Mouse (Mus musculus): ENCODE measurements at regions not wholly inside any gene's neighbourhood (a gene's known extent, or its start where the extent isn't known, plus 50 kb on each side); places are given as distances from the start of the nearest gene placed in this dataset.

DNA sequence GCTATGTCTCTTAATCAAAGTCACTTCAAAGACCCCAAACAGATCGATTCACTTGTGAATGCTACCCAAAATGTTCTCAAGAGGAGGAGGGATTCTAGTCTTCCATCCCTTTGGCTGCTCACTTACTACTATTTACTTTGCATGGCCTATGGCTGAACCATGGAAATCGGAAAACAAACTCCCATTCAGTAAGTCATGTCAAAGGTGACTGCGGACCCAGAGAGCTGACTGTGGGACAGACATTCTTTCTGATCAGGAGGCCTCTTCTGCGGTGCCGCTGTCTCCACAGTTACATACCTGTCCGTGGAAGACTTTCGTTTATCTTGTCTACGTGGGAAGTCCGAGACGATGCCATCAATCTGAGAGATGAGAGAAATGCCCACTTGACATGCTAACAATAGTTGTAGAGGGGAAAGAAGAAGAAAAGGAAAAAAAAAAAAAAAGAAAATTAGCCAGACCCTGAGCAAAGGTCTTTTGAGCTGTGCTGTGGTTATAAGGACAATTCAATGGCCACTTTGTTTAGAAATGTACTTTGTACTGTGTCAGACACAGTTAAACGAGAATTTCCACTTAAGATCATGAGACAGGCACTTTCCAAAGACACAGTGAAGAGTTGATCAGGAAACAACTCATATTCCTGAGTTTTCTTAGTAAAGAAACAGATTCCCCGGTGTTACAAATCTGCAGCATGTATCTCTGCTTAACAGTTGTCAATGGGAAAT, 92.7 kb downstream of the Olig3 start:
- no peaks in the 10 kb centered on the region for H3K36me3 ChIP-seq (replicated peaks; ENCODE audit: control insufficient read depth, insufficient read depth)
- no peak overlapping the region for H3K4me2 ChIP-seq (replicated peaks)
- peaks cover 86% of the 10 kb centered on the region for H3K27me3 ChIP-seq (ENCODE audit: control insufficient read depth, insufficient read depth, low read length)
- H3K27ac ChIP-seq, result no peak overlapping the region
- 19% methylated on average over 12 of the region's 12 CpGs for WGBS
- H3K4me3 ChIP-seq (replicated peaks; ENCODE audit: low read length), result no peak overlapping the region
- no peaks in the 10 kb centered on the region for H3K9me3 ChIP-seq (ENCODE audit: control insufficient read depth, low read length)
- no peak for ATAC-seq (ENCODE audit: low FRiP score)
- H3K9ac ChIP-seq, result no peak overlapping the region
- H3K4me1 ChIP-seq (replicated peaks; ENCODE audit: control insufficient read depth, insufficient read depth, low read length), result no peaks in the 10 kb centered on the region
- DNase-seq (ENCODE audit: low spot score), result no peak

- Histone ChIP-seq H3K36me3 (replicated peaks; ENCODE audit: control insufficient read depth, insufficient read depth) (no peaks in the 10 kb centered on the region), H3K27ac (no peak overlapping the region), H3K4me2 (replicated peaks) (peak overlapping the region; percentile 44), H3K4me3 (replicated peaks; ENCODE audit: low read length) (0 out of 2 replicates have a peak overlapping the region, but pooled peaks have one; percentile 13), H3K9me3 (ENCODE audit: control insufficient read depth, low read length) (no peaks in the 10 kb centered on the region), H3K4me1 (replicated peaks; ENCODE audit: control insufficient read depth, insufficient read depth, low read length) (no peaks in the 10 kb centered on the region), H3K27me3 (ENCODE audit: control insufficient read depth, insufficient read depth, low read length) (peaks cover 74% of the 10 kb centered on the region), H3K9ac (peak overlapping the region; percentile 50; the same call in 1 of the 2 replicates)
- DNase-seq (ENCODE audit: low spot score), result no peak
- WGBS, result 13% methylated on average over 11 of the region's 11 CpGs
- ATAC-seq (ENCODE audit: low FRiP score), result no peak
Observed at GRCm38 (mm10) chr10:19459053-19459452, 102.7 kb downstream of the Olig3 start.

GRCm38 (mm10) chr10:19459709-19460108, 103.4 kb downstream of the Olig3 start:
- no peak overlapping the region for H3K4me3 ChIP-seq (replicated peaks; ENCODE audit: low read length)
- no peaks in the 10 kb centered on the region for H3K9me3 ChIP-seq (ENCODE audit: control insufficient read depth, low read length)
- no peaks in the 10 kb centered on the region for H3K36me3 ChIP-seq (replicated peaks; ENCODE audit: control insufficient read depth, insufficient read depth)
- H3K4me2 ChIP-seq (replicated peaks), result no peak overlapping the region
- no peak overlapping the region for H3K27ac ChIP-seq
- peaks cover 72% of the 10 kb centered on the region for H3K27me3 ChIP-seq (ENCODE audit: control insufficient read depth, insufficient read depth, low read length)
- ATAC-seq (ENCODE audit: low FRiP score) (no peak), DNase-seq (ENCODE audit: low spot score) (no peak)
- H3K9ac ChIP-seq, result no peak overlapping the region
- WGBS, result 44% methylated on average over 5 of the region's 5 CpGs
- no peaks in the 10 kb centered on the region for H3K4me1 ChIP-seq (replicated peaks; ENCODE audit: control insufficient read depth, insufficient read depth, low read length)

GRCm38 (mm10) chr10:19460164-19460563, 103.8 kb downstream of the Olig3 start:
- H3K27me3 ChIP-seq (ENCODE audit: control insufficient read depth, insufficient read depth, low read length), result peaks cover 68% of the 10 kb centered on the region
- H3K27ac ChIP-seq, result no peak overlapping the region
- no peak overlapping the region for H3K4me3 ChIP-seq (replicated peaks; ENCODE audit: low read length)
- 40% methylated on average over 4 of the region's 4 CpGs for WGBS
- H3K4me1 ChIP-seq (replicated peaks; ENCODE audit: control insufficient read depth, insufficient read depth, low read length), result no peaks in the 10 kb centered on the region
- DNase-seq (ENCODE audit: low spot score) (peak; percentile 63), ATAC-seq (ENCODE audit: low FRiP score) (peak; percentile 43; the same call in 1 of the 2 replicates)
- H3K36me3 ChIP-seq (replicated peaks; ENCODE audit: control insufficient read depth, insufficient read depth), result no peaks in the 10 kb centered on the region
- no peak overlapping the region for H3K4me2 ChIP-seq (replicated peaks)
- H3K9ac ChIP-seq, result no peak overlapping the region
- no peaks in the 10 kb centered on the region for H3K9me3 ChIP-seq (ENCODE audit: control insufficient read depth, low read length)

DNA sequence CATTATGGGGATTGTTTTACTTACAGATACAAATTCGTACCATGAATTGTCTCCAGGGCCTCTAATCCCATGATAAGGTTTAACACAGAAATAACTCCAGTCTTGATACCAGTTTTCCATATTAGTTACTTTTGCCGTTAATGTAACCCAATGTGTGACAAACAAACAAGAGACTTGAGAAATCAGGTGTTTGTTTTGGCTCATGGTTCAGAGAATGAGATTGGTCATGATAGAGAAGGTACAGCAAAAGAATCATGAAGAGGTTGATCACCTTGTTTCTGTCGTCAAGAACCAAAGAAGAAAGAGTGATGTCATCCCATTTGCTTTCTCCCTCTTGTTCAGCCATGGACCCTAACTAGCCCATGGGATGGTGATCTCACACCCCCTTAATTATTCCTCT, 107.5 kb downstream of the Olig3 start:
- H3K27me3 ChIP-seq (ENCODE audit: control insufficient read depth, insufficient read depth, low read length), result peaks cover 59% of the 10 kb centered on the region
- DNase-seq (ENCODE audit: low spot score) (no peak), ATAC-seq (ENCODE audit: low FRiP score) (no peak)
- no peaks in the 10 kb centered on the region for H3K9me3 ChIP-seq (ENCODE audit: control insufficient read depth, low read length)
- H3K4me3 ChIP-seq (replicated peaks; ENCODE audit: low read length), result no peak overlapping the region
- no peak overlapping the region for H3K4me2 ChIP-seq (replicated peaks)
- WGBS, result 84% methylated on average over 3 of the region's 3 CpGs
- no peaks in the 10 kb centered on the region for H3K36me3 ChIP-seq (replicated peaks; ENCODE audit: control insufficient read depth, insufficient read depth)
- no peak overlapping the region for H3K9ac ChIP-seq
- no peak overlapping the region for H3K27ac ChIP-seq
- no peaks in the 10 kb centered on the region for H3K4me1 ChIP-seq (replicated peaks; ENCODE audit: control insufficient read depth, insufficient read depth, low read length)

DNA sequence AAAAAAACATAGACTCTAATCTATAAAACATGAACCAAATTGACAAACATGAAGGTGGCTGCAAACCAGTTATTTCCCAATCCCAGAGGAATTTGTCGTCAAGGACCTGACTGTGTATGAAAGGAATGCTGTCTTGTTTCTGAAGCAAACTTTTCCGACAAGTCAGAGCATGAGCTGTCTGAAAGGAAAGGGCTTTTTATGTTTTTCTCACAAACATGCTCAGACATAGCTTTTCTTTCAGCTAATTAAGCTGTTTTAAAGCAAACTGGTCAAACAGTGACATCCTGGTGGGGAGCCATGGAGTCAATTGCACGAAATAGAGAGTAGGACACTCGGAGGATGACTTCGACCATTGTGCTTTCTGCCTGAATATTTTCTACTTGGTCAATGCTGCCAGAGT, 108.2 kb downstream of the Olig3 start:
- H3K27ac ChIP-seq, result no peak overlapping the region
- H3K4me3 ChIP-seq (replicated peaks; ENCODE audit: low read length), result no peak overlapping the region
- no peaks in the 10 kb centered on the region for H3K36me3 ChIP-seq (replicated peaks; ENCODE audit: control insufficient read depth, insufficient read depth)
- DNase-seq (ENCODE audit: low spot score) (no peak), ATAC-seq (ENCODE audit: low FRiP score) (no peak)
- peaks cover 57% of the 10 kb centered on the region for H3K27me3 ChIP-seq (ENCODE audit: control insufficient read depth, insufficient read depth, low read length)
- no peaks in the 10 kb centered on the region for H3K9me3 ChIP-seq (ENCODE audit: control insufficient read depth, low read length)
- H3K4me2 ChIP-seq (replicated peaks), result no peak overlapping the region
- 10% methylated on average over 5 of the region's 5 CpGs for WGBS
- H3K4me1 ChIP-seq (replicated peaks; ENCODE audit: control insufficient read depth, insufficient read depth, low read length), result no peaks in the 10 kb centered on the region
- H3K9ac ChIP-seq, result no peak overlapping the region

DNA sequence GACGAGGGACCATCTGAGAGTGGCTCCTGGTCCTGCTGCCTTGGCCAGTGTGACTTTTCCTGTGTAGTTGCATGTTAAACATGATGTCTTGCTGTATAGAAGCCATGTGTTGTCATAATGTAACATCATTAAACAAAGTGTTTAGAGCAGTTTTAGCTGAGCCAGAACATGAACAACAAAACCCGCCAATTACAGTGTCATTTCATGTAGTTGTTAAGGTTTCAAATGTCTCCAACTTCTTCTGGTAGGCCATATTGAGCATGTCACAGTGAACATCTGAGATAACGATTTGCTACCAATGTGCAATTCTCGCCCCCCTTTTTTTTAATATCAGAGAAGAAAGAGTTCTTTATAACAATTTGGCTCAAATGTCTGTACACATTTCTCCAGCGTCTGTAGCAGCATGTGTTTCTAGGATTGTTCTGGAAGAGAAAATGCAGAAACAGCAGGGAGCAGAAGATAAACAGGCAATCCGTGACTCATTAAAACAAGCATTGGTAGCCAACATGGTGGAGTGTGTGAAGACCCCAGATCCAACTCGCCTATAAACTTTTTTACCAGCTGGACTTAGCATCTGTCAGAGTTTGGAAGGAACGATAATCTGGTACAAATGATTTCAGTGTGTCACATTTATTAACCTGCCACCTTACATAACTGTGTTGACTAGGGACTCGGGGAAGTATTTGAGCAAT, 115.2 kb downstream of the Olig3 start:
- peaks cover 63% of the 10 kb centered on the region for H3K27me3 ChIP-seq (ENCODE audit: control insufficient read depth, insufficient read depth, low read length)
- no peaks in the 10 kb centered on the region for H3K9me3 ChIP-seq (ENCODE audit: control insufficient read depth, low read length)
- no peaks in the 10 kb centered on the region for H3K36me3 ChIP-seq (replicated peaks; ENCODE audit: control insufficient read depth, insufficient read depth)
- H3K4me3 ChIP-seq (replicated peaks; ENCODE audit: low read length), result no peak overlapping the region
- WGBS, result 71% methylated on average over 9 of the region's 9 CpGs
- H3K4me1 ChIP-seq (replicated peaks; ENCODE audit: control insufficient read depth, insufficient read depth, low read length), result no peaks in the 10 kb centered on the region
- DNase-seq (ENCODE audit: low spot score), result no peak
- ATAC-seq (ENCODE audit: low FRiP score), result no peak
- no peak overlapping the region for H3K9ac ChIP-seq
- no peak overlapping the region for H3K4me2 ChIP-seq (replicated peaks)
- no peak overlapping the region for H3K27ac ChIP-seq

- peaks cover 59% of the 10 kb centered on the region for H3K27me3 ChIP-seq (ENCODE audit: control insufficient read depth, insufficient read depth, low read length)
- DNase-seq (ENCODE audit: low spot score), result no peak
Observed at GRCm38 (mm10) chr10:19472066-19472465, 115.7 kb downstream of the Olig3 start.

DNA sequence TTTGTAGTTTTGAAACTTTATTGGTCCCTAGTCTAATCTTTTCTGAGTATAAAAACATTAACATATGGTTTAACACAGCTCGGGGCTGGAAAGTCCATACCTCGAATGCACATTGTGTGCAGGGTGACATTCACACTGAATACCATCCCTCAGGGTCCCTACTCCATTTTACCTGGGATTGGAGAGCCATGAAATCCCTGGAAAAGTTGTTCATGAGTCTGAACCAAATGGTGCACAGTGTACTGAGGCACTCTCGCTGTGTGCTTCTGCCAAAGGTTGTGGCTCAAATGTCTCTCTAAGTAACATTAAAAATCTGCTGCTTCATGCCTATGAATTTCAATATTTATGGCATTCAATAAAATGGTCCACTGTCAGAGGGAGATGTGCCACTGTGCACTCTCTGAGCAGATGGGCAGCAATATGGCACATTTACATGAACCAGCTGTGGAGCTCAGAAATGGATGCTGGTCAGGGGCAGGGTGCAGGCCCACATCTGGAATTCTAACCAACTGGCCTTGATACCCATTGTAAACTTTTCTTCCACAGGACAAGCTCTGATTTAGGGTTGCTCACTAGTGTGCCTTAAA, 116.7 kb downstream of the Olig3 start:
- no peak overlapping the region for H3K4me2 ChIP-seq (replicated peaks)
- 82% methylated on average over 3 of the region's 3 CpGs for WGBS
- H3K4me3 ChIP-seq (replicated peaks; ENCODE audit: low read length), result no peak overlapping the region
- peaks cover 51% of the 10 kb centered on the region for H3K27me3 ChIP-seq (ENCODE audit: control insufficient read depth, insufficient read depth, low read length)
- ATAC-seq (ENCODE audit: low FRiP score) (no peak), DNase-seq (ENCODE audit: low spot score) (no peak)
- no peak overlapping the region for H3K9ac ChIP-seq
- no peaks in the 10 kb centered on the region for H3K4me1 ChIP-seq (replicated peaks; ENCODE audit: control insufficient read depth, insufficient read depth, low read length)
- H3K27ac ChIP-seq, result no peak overlapping the region
- no peaks in the 10 kb centered on the region for H3K9me3 ChIP-seq (ENCODE audit: control insufficient read depth, low read length)
- no peaks in the 10 kb centered on the region for H3K36me3 ChIP-seq (replicated peaks; ENCODE audit: control insufficient read depth, insufficient read depth)

More at GRCm38 (mm10) chr10:19472066-19472465, 115.7 kb downstream of the Olig3 start:
- Histone ChIP-seq H3K9ac (no peak overlapping the region), H3K27ac (no peak overlapping the region), H3K36me3 (replicated peaks; ENCODE audit: control insufficient read depth, insufficient read depth) (no peaks in the 10 kb centered on the region), H3K4me2 (replicated peaks) (no peak overlapping the region), H3K9me3 (ENCODE audit: control insufficient read depth, low read length) (no peaks in the 10 kb centered on the region), H3K4me1 (replicated peaks; ENCODE audit: control insufficient read depth, insufficient read depth, low read length) (no peaks in the 10 kb centered on the region), H3K4me3 (replicated peaks; ENCODE audit: low read length) (no peak overlapping the region)
- WGBS, result 56% methylated on average over 6 of the region's 6 CpGs
- ATAC-seq (ENCODE audit: low FRiP score), result no peak

All from hindbrain, embryonic 14.5 days (tissue).